Mouse (Mus musculus): Measurements from ENCODE around the gene Olfr902. TPM values are rescaled to one million over a fixed set of nuclear protein-coding genes. Genes with fewer than 3 reads are reported as not detected.

The Olfr902 gene
- polyA plus RNA-seq, 1 experiment, result not detected

GRCm38 (mm10) chr9:38495501-38495900 is 48.0 kb downstream of the Olfr902 start, which contains the start of gene Olfr907:
Olfr907 (plus strand) TSS chr9:38495801.
- H3K36me3 ChIP-seq (ENCODE audit: control insufficient read depth), result no peaks in the 10 kb centered on the region
- H3K9me3 ChIP-seq (ENCODE audit: control insufficient read depth, low read length), result no peaks in the 10 kb centered on the region
- no peaks in the 10 kb centered on the region for H3K4me1 ChIP-seq (ENCODE audit: control insufficient read depth)
- H3K4me3 ChIP-seq (replicated peaks), result no peak within 1 kb of the TSS
- H3K27me3 ChIP-seq (ENCODE audit: control insufficient read depth), result no peaks in the 10 kb centered on the region
- no peak for TF ChIP-seq TAL1 (IDR thresholded peaks at IDR 0.05; ENCODE audit: low read length)
- no peak for TF ChIP-seq GATA1 (IDR thresholded peaks at IDR 0.05; ENCODE audit: low read length)

Other genes with a start within 250 kb of the Olfr902 start
- gene Olfr893, start 239.3 kb upstream of the Olfr902 start, polyA plus RNA-seq (2012), result not detected in 2 replicates
- not detected in 2 replicates for gene Olfr894, start 229.6 kb upstream of the Olfr902 start, polyA plus RNA-seq (2012)
- gene Olfr143, start 194.9 kb upstream of the Olfr902 start, polyA plus RNA-seq (2012), result not detected in 2 replicates
- not detected in 2 replicates for gene Olfr895, start 179.8 kb upstream of the Olfr902 start, polyA plus RNA-seq (2012)
- gene Olfr896-ps1, start 156.5 kb upstream of the Olfr902 start, polyA plus RNA-seq (2012), result not detected in 2 replicates
- gene Olfr25, start 118.6 kb upstream of the Olfr902 start, polyA plus RNA-seq (2012), result not detected in 2 replicates
- gene Olfr898, start 99.2 kb upstream of the Olfr902 start, polyA plus RNA-seq (2012), result not detected in 2 replicates
- gene Olfr250, start 80.8 kb upstream of the Olfr902 start, polyA plus RNA-seq (2012), result not detected in 2 replicates
- gene Olfr251, start 70.6 kb upstream of the Olfr902 start, polyA plus RNA-seq (2012), result not detected in 2 replicates
- gene Olfr147, start 46.0 kb upstream of the Olfr902 start, polyA plus RNA-seq (2012), result not detected in 2 replicates
- not detected in 2 replicates for gene Olfr901, start 18.2 kb upstream of the Olfr902 start, polyA plus RNA-seq (2012)
- not detected in 2 replicates for gene Olfr904, start 15.5 kb downstream of the Olfr902 start, polyA plus RNA-seq (2012)
- not detected in 2 replicates for gene Olfr905, start 23.5 kb downstream of the Olfr902 start, polyA plus RNA-seq (2012)
- 0.01 TPM in 1 of 2 replicates, not detected in the other for gene Olfr906, start 39.4 kb downstream of the Olfr902 start, polyA plus RNA-seq (2012)
- not detected in 2 replicates for gene Olfr907, start 48.1 kb downstream of the Olfr902 start, polyA plus RNA-seq (2012)
- not detected in 2 replicates for gene Olfr911-ps1, start 73.9 kb downstream of the Olfr902 start, polyA plus RNA-seq (2012)
- not detected in 2 replicates for gene Olfr910, start 90.2 kb downstream of the Olfr902 start, polyA plus RNA-seq (2012)
- gene Olfr912, start 132.5 kb downstream of the Olfr902 start, polyA plus RNA-seq (2012), result 0.01 TPM in 1 of 2 replicates, not detected in the other
- not detected in 2 replicates for gene Olfr913, start 145.1 kb downstream of the Olfr902 start, polyA plus RNA-seq (2012)
- gene Olfr914, start 157.4 kb downstream of the Olfr902 start, polyA plus RNA-seq (2012), result not detected in 2 replicates
- not detected in 2 replicates for gene Olfr916, start 212.2 kb downstream of the Olfr902 start, polyA plus RNA-seq (2012)
- gene Olfr917, start 218.2 kb downstream of the Olfr902 start, polyA plus RNA-seq (2012), result not detected in 2 replicates
- not detected in 2 replicates for gene Olfr918, start 226.9 kb downstream of the Olfr902 start, polyA plus RNA-seq (2012)

Data from erythroblast, embryonic 14.5 days (primary cell).